Mouse (Mus musculus) left cerebral cortex, postnatal 10 days (tissue): ENCODE results near the gene Selenof. TPM values are rescaled to one million over a fixed set of nuclear protein-coding genes. Genes with fewer than 3 reads are reported as not detected.

Source experiments
- DNase-seq, 2 experiments: peaks; one replicate each; pipeline ENCODE4 v3.0.0; 2021 to 2022; ENCODE audit warnings: low spot score in 2 of 2, mixed read lengths in 1 of 2; ENCODE audit errors: extremely low spot score in 1 of 2
- intact Hi-C: fragments of 180-260 bp; cut with DNase I; formaldehyde crosslinking; loops from one replicate; pipeline ENCODE4 v1.15.1; 2025
- total RNA-seq, 2 experiments: library from RNA; stranded (reverse); gene quantifications; 2 replicates each; pipeline ENCODE4 v1.2.3; 2021

Gene Selenof
- 100 to 1,000 TPM; 274 to 290 TPM for total RNA-seq

GRCm38 (mm10) chr3:144570047-144570815 lies at the start of gene Selenof, which contains the start of gene Hs2st1:
Gene Selenof, plus strand, starts transcription at chr3:144570304.
Gene Hs2st1, minus strand, starts transcription at chr3:144570181.
- intact Hi-C loops, result no loop called here

GRCm38 (mm10) chr3:144527918-144528317 lies 42.2 kb upstream of the Selenof start:
- intact Hi-C loops, result no loop called here

More at GRCm38 (mm10) chr3:144570047-144570815, at the start of gene Selenof, which contains the start of gene Hs2st1:
- DNase-seq, result peak; percentile 99

GRCm38 (mm10) chr3:144531023-144531422 lies 39.1 kb upstream of the Selenof start:
- DNase-seq, result no peak
- intact Hi-C loops, result loop anchor here (5.0 kb wide), 1 partner anchor 36 kb away; no protein-coding TSS in a partner anchor

More at GRCm38 (mm10) chr3:144527918-144528317, 42.2 kb upstream of the Selenof start:
- no peak for DNase-seq

- intact Hi-C loops, result no loop called here
- no peak for DNase-seq
Measured at GRCm38 (mm10) chr3:144535056-144535455, 35.0 kb upstream of the Selenof start.

- no peak for DNase-seq
- intact Hi-C loops, result no loop called here
Measured at GRCm38 (mm10) chr3:144537078-144537855, 32.8 kb upstream of the Selenof start.

GRCm38 (mm10) chr3:144539051-144539450 lies 31.1 kb upstream of the Selenof start:
- intact Hi-C loops, result no loop called here
- DNase-seq, result no peak

- intact Hi-C loops, result no loop called here
Measured at GRCm38 (mm10) chr3:144540805-144541204, 29.3 kb upstream of the Selenof start.

GRCm38 (mm10) chr3:144541906-144542438 lies 28.1 kb upstream of the Selenof start:
- intact Hi-C loops, result no loop called here
- no peak for DNase-seq

More at GRCm38 (mm10) chr3:144540805-144541204, 29.3 kb upstream of the Selenof start:
- DNase-seq, result no peak

GRCm38 (mm10) chr3:144545152-144545551 lies 25.0 kb upstream of the Selenof start:
- intact Hi-C loops, result no loop called here
- DNase-seq, result no peak

- intact Hi-C loops, result no loop called here
- no peak for DNase-seq
Measured at GRCm38 (mm10) chr3:144545832-144546231, 24.3 kb upstream of the Selenof start.

GRCm38 (mm10) chr3:144546490-144546889 lies 23.6 kb upstream of the Selenof start:
- intact Hi-C loops, result no loop called here
- no peak for DNase-seq

- intact Hi-C loops, result no loop called here
- no peak for DNase-seq
Measured at GRCm38 (mm10) chr3:144548186-144548845, 21.8 kb upstream of the Selenof start.

- intact Hi-C loops, result no loop called here
- no peak for DNase-seq
Measured at GRCm38 (mm10) chr3:144550036-144550435, 20.1 kb upstream of the Selenof start.

GRCm38 (mm10) chr3:144550659-144551058 lies 19.4 kb upstream of the Selenof start:
- no peak for DNase-seq
- intact Hi-C loops, result no loop called here

GRCm38 (mm10) chr3:144551416-144551815 lies 18.7 kb upstream of the Selenof start:
- intact Hi-C loops, result no loop called here
- DNase-seq, result no peak

- intact Hi-C loops, result no loop called here
Measured at GRCm38 (mm10) chr3:144553942-144554341, 16.2 kb upstream of the Selenof start.

GRCm38 (mm10) chr3:144554503-144554902 lies 15.6 kb upstream of the Selenof start:
- intact Hi-C loops, result no loop called here
- DNase-seq, result no peak

More at GRCm38 (mm10) chr3:144553942-144554341, 16.2 kb upstream of the Selenof start:
- DNase-seq, result no peak

GRCm38 (mm10) chr3:144555144-144555543 lies 15.0 kb upstream of the Selenof start:
- no peak for DNase-seq
- intact Hi-C loops, result no loop called here
